Mouse (Mus musculus): ENCODE measurements around the gene Pnkd.
"Not testable (repeated sequence)": the region's sequence is repeated elsewhere in the genome, so short reads cannot be mapped to it uniquely, and the experiment has no call there.

Pnkd gene

GRCm38 (mm10) chr1:74388398-74388920 is 103.7 kb downstream of the Pnkd start:
- no peak for DNase-seq (ENCODE audit: low read depth, low spot score)

- no peak for DNase-seq (ENCODE audit: low read depth, low spot score)
Observed at GRCm38 (mm10) chr1:74389831-74390286, 105.1 kb downstream of the Pnkd start.

GRCm38 (mm10) chr1:74390287-74390906 is 105.7 kb downstream of the Pnkd start:
- DNase-seq (ENCODE audit: low read depth, low spot score): no peak

DNA sequence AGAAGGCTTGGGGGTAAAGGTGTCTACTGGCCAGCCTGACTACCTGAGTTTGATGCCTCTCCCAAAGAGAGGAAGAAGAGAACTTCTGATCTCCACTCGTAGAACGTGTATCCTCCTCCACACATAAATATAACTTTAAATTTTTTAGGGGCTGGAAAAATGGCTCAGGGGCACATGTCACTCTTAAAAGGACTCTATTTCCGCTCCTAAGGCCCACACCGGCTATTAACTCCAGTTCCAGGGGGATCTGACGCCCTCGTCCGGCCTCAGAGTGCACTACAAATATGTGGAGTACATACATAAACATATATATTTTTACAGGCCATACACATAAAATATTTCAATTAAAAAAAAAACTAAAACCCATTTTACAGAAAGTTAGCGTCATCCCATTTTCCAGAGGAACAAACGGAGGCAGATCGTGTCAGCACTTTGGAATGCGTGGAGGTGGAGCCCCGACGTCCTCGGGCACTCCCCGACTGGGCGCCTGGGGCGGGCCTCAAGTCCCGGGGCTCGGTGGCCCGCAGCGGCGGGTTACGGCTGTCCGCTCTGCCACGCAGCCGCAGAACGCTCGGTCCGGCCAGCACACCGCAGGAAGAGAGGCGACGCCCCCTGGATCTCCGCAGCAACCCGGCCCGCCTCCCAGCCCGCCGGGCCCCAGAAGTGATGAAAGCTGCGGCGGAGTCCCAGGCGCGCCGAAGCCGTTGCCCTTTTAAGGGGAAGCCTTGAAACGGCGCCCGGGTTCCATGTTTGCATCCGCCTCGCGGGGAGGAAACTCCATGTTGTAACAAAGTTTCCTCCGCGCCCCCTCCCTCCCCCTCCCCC is 106.4 kb downstream of the Pnkd start, which contains the start of gene Ctdsp1:
TSS of gene Ctdsp1 (plus strand) at position 586 of the 825 bp plus-strand sequence.
- DNase-seq (ENCODE audit: low read depth, low spot score): peak; percentile 94

- DNase-seq (ENCODE audit: low read depth, low spot score): no peak
Observed at GRCm38 (mm10) chr1:74391844-74392441, 107.2 kb downstream of the Pnkd start.

DNA sequence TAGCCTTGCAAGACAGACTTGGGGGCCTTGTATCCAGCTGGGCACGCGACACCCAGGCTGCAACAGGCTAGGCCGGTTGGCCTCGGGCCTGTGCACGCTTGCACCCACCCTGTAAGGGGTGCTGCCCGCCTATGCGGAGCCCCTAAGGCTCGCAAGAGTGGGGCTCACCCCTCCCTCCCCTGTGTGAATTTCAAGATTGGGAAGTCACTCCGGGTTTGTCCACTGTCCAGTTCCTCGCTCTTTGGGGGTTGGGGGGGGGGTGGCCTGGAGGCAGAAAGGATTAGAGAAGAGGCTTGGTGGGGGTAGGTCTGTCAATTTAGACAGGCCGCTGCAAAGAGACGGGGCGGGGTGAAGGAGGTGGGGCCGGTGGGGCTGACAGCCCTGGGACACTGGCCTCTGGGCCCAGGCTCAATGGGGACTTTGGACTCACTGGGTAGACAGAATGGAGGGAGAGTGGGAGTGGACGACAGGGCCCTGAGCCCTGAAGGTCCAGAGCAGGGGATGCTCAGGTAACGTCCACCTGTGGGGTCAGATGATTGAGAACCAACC is 107.8 kb downstream of the Pnkd start:
- DNase-seq (ENCODE audit: low read depth, low spot score): no peak

- DNase-seq (ENCODE audit: low read depth, low spot score): no peak
Observed at GRCm38 (mm10) chr1:74393010-74393409, 108.3 kb downstream of the Pnkd start.

DNA sequence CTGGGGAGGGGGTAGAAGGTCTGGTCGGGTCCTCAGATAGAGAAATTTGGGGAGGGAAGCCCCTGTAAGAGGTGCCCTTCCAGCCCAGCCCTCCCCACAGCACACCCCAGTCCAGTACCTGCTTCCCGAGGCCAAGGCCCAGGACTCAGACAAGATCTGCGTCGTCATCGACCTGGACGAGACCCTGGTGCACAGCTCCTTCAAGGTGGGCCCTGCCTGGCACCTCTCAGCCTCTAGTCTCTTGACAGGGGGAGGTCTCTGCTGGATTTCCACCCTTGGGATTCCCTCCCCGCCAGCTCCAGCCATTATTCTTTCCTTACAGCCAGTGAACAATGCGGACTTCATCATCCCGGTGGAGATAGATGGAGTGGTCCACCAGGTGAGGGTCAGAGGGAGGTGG is 109.0 kb downstream of the Pnkd start:
- no peak for DNase-seq (ENCODE audit: low read depth, low spot score)

DNA sequence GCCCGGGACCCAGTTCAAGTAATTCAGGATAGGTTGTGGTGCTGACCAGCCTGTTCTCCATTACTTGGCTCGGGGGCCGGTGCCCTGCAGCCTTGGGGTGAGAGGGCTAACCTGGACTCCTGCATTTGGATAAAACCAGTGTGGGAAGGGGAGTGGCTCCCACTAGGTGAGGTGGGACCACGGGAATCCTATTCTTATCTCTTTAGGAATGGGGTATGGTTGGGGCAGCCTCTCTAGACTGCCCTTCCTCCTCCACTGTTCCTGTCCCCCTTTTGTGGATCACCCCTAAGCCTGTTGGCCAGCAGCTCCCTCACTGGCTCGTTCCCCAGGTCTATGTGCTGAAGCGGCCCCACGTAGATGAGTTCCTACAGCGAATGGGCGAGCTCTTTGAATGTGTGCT is 109.6 kb downstream of the Pnkd start:
- DNase-seq (ENCODE audit: low read depth, low spot score): no peak

- DNase-seq (ENCODE audit: low read depth, low spot score): no peak
Observed at GRCm38 (mm10) chr1:74394858-74395257, 110.1 kb downstream of the Pnkd start.

GRCm38 (mm10) chr1:74395290-74395689 is 110.6 kb downstream of the Pnkd start:
- DNase-seq (ENCODE audit: low read depth, low spot score): no peak

DNA sequence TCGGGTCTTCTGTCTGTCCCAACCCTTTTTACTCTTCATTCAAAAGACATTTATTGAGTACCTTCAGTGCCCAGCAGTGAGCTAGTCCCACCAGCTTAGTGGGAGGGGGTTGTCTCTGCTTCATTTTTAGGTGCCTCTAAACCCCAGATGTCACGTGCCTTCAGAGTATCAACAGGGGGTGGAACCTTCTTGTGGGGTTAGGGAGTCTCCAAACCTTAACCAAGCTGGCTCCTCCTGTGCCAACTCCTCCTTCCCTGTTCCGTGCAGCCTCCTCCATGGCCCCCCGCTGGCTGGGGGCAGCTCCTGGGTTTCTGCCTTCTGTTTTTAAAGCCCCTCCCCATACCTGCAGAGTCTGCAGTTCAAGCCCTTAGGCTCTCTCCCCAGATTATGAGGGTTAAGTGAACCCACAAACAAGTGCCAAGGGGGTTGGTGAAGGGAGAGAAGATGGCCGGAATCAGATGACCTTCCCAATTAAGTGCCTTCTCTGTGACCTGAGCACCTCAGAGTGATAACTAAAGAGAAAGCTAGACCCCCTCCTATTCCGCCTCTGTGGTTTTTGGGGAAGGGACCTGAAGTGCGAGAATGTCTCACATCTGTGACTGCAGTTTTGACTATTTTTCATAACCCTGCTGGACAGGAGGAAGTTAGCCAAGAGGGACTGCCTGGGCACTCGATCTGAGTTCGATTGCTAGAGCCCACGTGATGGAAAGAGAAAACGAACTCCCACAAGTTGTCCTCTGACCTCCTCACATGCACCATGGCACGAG is 111.9 kb downstream of the Pnkd start:
- not testable (repeated sequence) for DNase-seq (ENCODE audit: low read depth, low spot score)

DNA sequence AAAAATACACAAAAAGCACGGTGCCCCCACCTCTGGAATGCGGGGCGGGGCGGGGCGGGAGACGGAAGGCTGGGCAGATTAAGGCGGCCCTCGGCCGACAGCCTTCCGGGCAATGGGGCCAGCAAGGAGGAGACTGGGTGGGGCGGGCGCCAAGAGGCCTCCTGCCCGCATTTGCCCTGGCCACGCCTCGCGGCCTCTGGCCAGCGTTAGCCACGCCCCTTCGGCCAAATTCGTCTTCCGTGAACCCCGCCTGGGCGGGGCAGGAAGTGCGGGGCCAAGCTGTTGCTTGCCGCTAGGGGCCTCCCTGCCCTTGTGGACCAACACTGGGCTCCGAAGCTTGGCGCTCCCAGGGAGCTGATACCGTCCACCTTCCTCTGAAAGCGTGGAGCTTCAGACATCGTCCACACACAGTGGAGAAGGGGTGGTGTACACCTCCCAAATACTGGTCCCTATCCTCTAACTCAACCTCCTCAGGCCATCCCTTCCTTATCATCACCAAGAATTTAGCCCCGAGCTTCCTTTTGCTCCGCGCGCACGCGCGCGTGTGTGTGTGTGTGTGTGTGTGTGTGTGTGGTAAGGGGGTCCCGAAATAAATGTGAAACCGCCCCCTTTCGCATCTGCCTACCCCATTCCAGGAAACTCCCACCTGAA is 112.7 kb downstream of the Pnkd start:
- DNase-seq (ENCODE audit: low read depth, low spot score): peak; percentile 91

DNA sequence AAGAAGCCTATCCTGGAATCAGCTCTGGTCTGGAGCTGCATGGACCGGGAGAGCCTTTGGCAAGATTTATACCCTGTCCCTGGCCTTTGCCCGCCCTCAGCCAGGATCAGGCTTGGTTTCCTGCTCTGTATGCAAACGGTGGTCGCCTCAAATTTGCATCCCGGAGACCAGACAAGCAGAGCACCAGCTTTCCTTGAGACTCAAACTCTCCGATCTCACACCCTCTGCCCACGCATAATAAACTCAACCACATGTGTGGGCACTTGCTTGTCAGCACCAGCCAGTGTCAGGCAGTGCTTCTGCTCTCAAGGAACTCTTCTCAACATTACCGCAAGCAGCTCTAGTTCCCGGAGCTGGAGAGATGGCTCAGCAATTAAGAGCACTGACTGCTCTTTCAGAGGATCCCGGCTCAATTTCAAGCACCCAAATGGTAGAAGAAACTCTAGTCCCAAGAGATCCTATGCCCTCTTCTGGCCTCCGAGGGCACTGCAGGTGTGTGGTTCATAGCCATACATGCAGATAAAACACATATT is 113.3 kb downstream of the Pnkd start:
- DNase-seq (ENCODE audit: low read depth, low spot score): no peak

DNA sequence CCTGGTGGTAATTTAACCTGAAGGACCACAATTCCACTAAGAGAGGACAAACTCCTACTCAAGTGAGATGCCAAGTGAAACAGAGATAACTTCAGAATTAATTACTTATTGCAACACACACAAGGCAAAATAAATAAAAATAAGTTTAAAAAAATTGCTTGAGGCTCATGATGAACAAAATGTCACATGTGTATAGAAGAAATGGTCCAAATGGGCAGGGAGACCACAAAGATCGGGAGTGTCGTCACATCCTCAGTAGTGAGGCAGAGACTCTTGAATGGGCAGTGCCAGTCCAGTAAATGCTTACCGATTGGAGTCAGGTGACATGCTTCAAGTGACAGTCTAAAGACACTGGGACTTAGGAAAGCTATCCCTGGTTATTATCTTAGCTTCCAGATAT is 115.8 kb downstream of the Pnkd start:
- DNase-seq (ENCODE audit: low read depth, low spot score): no peak

- DNase-seq (ENCODE audit: low read depth, low spot score): no peak
Observed at GRCm38 (mm10) chr1:74401015-74401702, 116.4 kb downstream of the Pnkd start.
